Mouse (Mus musculus): ENCODE results near the gene Prodh2. TPM values are rescaled to one million over a fixed set of nuclear protein-coding genes. Genes with fewer than 3 reads are reported as not detected.
"Not testable (repeated sequence)": the region's sequence is repeated elsewhere in the genome, so short reads cannot be mapped to it uniquely, and the experiment has no call there.

The Prodh2 gene
- polyA plus RNA-seq, 1 experiment from 2014 or later = 1.00 TPM

GRCm38 (mm10) chr7:30490251-30490956, 3.0 kb upstream of the Prodh2 start:
- WGBS = 24% methylated on average over 16 of the region's 16 CpGs
- no peak for ATAC-seq (ENCODE audit: insufficient number of reproducible peaks, low FRiP score)

GRCm38 (mm10) chr7:30490957-30491307, 2.5 kb upstream of the Prodh2 start:
- no peak overlapping the region for H3K9ac ChIP-seq
- H3K4me1 ChIP-seq (replicated peaks) = no peaks in the 10 kb centered on the region
- H3K9me3 ChIP-seq (replicated peaks) = no peaks in the 10 kb centered on the region
- H3K36me3 ChIP-seq = no peaks in the 10 kb centered on the region
- no peak overlapping the region for H3K4me2 ChIP-seq
- WGBS = 15% methylated on average over 6 of the region's 6 CpGs
- no peak overlapping the region for H3K27ac ChIP-seq (ENCODE audit: poor library complexity, severe bottlenecking)
- ATAC-seq (ENCODE audit: insufficient number of reproducible peaks, low FRiP score) = no peak
- peaks cover 40% of the 10 kb centered on the region for H3K27me3 ChIP-seq (replicated peaks)
- no peak overlapping the region for H3K4me3 ChIP-seq

More at GRCm38 (mm10) chr7:30490251-30490956, 3.0 kb upstream of the Prodh2 start:
- H3K4me3 ChIP-seq = no peak overlapping the region
- no peak overlapping the region for H3K27ac ChIP-seq (ENCODE audit: poor library complexity, severe bottlenecking)
- H3K27me3 ChIP-seq (replicated peaks) = peaks cover 40% of the 10 kb centered on the region
- no peak overlapping the region for H3K9ac ChIP-seq
- no peaks in the 10 kb centered on the region for H3K36me3 ChIP-seq
- no peaks in the 10 kb centered on the region for H3K4me1 ChIP-seq (replicated peaks)
- no peak overlapping the region for H3K4me2 ChIP-seq
- H3K9me3 ChIP-seq (replicated peaks) = no peaks in the 10 kb centered on the region

GRCm38 (mm10) chr7:30492765-30493164, 657 bp upstream of the Prodh2 start:
- 20% methylated on average over 4 of the region's 4 CpGs for WGBS
- H3K36me3 ChIP-seq = no peaks in the 10 kb centered on the region
- no peaks in the 10 kb centered on the region for H3K4me1 ChIP-seq (replicated peaks)
- ATAC-seq (ENCODE audit: insufficient number of reproducible peaks, low FRiP score) = no peak
- peaks cover 44% of the 10 kb centered on the region for H3K27me3 ChIP-seq (replicated peaks)
- no peak overlapping the region for H3K27ac ChIP-seq (ENCODE audit: poor library complexity, severe bottlenecking)
- no peak overlapping the region for H3K4me3 ChIP-seq
- no peak overlapping the region for H3K9ac ChIP-seq
- H3K9me3 ChIP-seq (replicated peaks) = no peaks in the 10 kb centered on the region
- no peak overlapping the region for H3K4me2 ChIP-seq

- not testable (repeated sequence) for H3K4me1 ChIP-seq (replicated peaks); H3K27ac ChIP-seq (ENCODE audit: poor library complexity, severe bottlenecking); H3K4me2 ChIP-seq; H3K4me3 ChIP-seq; ATAC-seq (ENCODE audit: insufficient number of reproducible peaks, low FRiP score); H3K9me3 ChIP-seq (replicated peaks); H3K9ac ChIP-seq; H3K36me3 ChIP-seq
- H3K27me3 ChIP-seq (replicated peaks) = peaks cover 28% of the 10 kb centered on the region
- 46% methylated on average over 5 of the region's 5 CpGs for WGBS
Measured at GRCm38 (mm10) chr7:30495506-30496042, 2.2 kb downstream of the Prodh2 start.

- not testable (repeated sequence) for H3K36me3 ChIP-seq; H3K27me3 ChIP-seq (replicated peaks); H3K9ac ChIP-seq; H3K9me3 ChIP-seq (replicated peaks); ATAC-seq (ENCODE audit: insufficient number of reproducible peaks, low FRiP score); H3K27ac ChIP-seq (ENCODE audit: poor library complexity, severe bottlenecking); H3K4me1 ChIP-seq (replicated peaks); H3K4me2 ChIP-seq; H3K4me3 ChIP-seq
- 68% methylated on average over 5 of the region's 5 CpGs for WGBS
Measured at GRCm38 (mm10) chr7:30501159-30501558, 7.7 kb downstream of the Prodh2 start.

GRCm38 (mm10) chr7:30508061-30508460, 14.6 kb downstream of the Prodh2 start:
- no peaks in the 10 kb centered on the region for H3K4me1 ChIP-seq (replicated peaks)
- no peak overlapping the region for H3K4me2 ChIP-seq
- peaks cover 6% of the 10 kb centered on the region; the same call in 1 of the 2 replicates for H3K27me3 ChIP-seq (replicated peaks)
- no peaks in the 10 kb centered on the region for H3K36me3 ChIP-seq
- WGBS = 59% methylated on average over 4 of the region's 4 CpGs
- no peak overlapping the region for H3K4me3 ChIP-seq
- no peak overlapping the region for H3K9ac ChIP-seq
- no peak overlapping the region for H3K27ac ChIP-seq (ENCODE audit: poor library complexity, severe bottlenecking)
- no peaks in the 10 kb centered on the region for H3K9me3 ChIP-seq (replicated peaks)
- ATAC-seq (ENCODE audit: insufficient number of reproducible peaks, low FRiP score) = no peak

- Histone ChIP-seq H3K27ac (ENCODE audit: poor library complexity, severe bottlenecking) (no peak overlapping the region), H3K4me2 (peak overlapping the region; percentile 35; the same call in 1 of the 2 replicates), H3K36me3 (no peaks in the 10 kb centered on the region), H3K9me3 (replicated peaks) (no peaks in the 10 kb centered on the region), H3K9ac (no peak overlapping the region), H3K27me3 (replicated peaks) (peaks cover 36% of the 10 kb centered on the region), H3K4me1 (replicated peaks) (no peaks in the 10 kb centered on the region), H3K4me3 (no peak overlapping the region)
- no peak for ATAC-seq (ENCODE audit: insufficient number of reproducible peaks, low FRiP score)
- WGBS = 53% methylated on average over 24 of the region's 24 CpGs
Measured at GRCm38 (mm10) chr7:30515003-30515760, 21.8 kb downstream of the Prodh2 start.

GRCm38 (mm10) chr7:30518325-30518724, 24.9 kb downstream of the Prodh2 start:
- H3K27me3 ChIP-seq (replicated peaks) = peaks cover 40% of the 10 kb centered on the region
- peaks cover 5% of the 10 kb centered on the region for H3K36me3 ChIP-seq
- no peak overlapping the region for H3K4me3 ChIP-seq
- no peak overlapping the region for H3K27ac ChIP-seq (ENCODE audit: poor library complexity, severe bottlenecking)
- 31% methylated on average over 8 of the region's 8 CpGs for WGBS
- ATAC-seq (ENCODE audit: insufficient number of reproducible peaks, low FRiP score) = no peak
- H3K9ac ChIP-seq = no peak overlapping the region
- no peaks in the 10 kb centered on the region for H3K9me3 ChIP-seq (replicated peaks)
- no peak overlapping the region for H3K4me2 ChIP-seq
- H3K4me1 ChIP-seq (replicated peaks) = no peaks in the 10 kb centered on the region

GRCm38 (mm10) chr7:30520396-30520795, 27.0 kb downstream of the Prodh2 start:
- Histone ChIP-seq H3K36me3 (peaks cover 24% of the 10 kb centered on the region), H3K4me2 (no peak overlapping the region), H3K27me3 (replicated peaks) (peaks cover 41% of the 10 kb centered on the region), H3K4me1 (replicated peaks) (no peaks in the 10 kb centered on the region), H3K4me3 (no peak overlapping the region), H3K27ac (ENCODE audit: poor library complexity, severe bottlenecking) (no peak overlapping the region), H3K9ac (no peak overlapping the region), H3K9me3 (replicated peaks) (no peaks in the 10 kb centered on the region)
- 81% methylated on average over 4 of the region's 4 CpGs for WGBS
- no peak for ATAC-seq (ENCODE audit: insufficient number of reproducible peaks, low FRiP score)

GRCm38 (mm10) chr7:30520856-30521255, 27.4 kb downstream of the Prodh2 start:
- Histone ChIP-seq H3K27me3 (replicated peaks) (peaks cover 36% of the 10 kb centered on the region), H3K4me2 (no peak overlapping the region), H3K36me3 (peaks cover 28% of the 10 kb centered on the region), H3K27ac (ENCODE audit: poor library complexity, severe bottlenecking) (no peak overlapping the region), H3K4me1 (replicated peaks) (peaks cover 2% of the 10 kb centered on the region; the same call in 1 of the 2 replicates), H3K4me3 (no peak overlapping the region), H3K9me3 (replicated peaks) (no peaks in the 10 kb centered on the region), H3K9ac (no peak overlapping the region)
- WGBS = 77% methylated on average over 5 of the region's 5 CpGs
- no peak for ATAC-seq (ENCODE audit: insufficient number of reproducible peaks, low FRiP score)

- H3K27me3 ChIP-seq (replicated peaks) = peaks cover 30% of the 10 kb centered on the region
- ATAC-seq (ENCODE audit: insufficient number of reproducible peaks, low FRiP score) = no peak
- no peaks in the 10 kb centered on the region for H3K9me3 ChIP-seq (replicated peaks)
- H3K4me1 ChIP-seq (replicated peaks) = peaks cover 12% of the 10 kb centered on the region
- H3K27ac ChIP-seq (ENCODE audit: poor library complexity, severe bottlenecking) = no peak overlapping the region
- H3K36me3 ChIP-seq = peaks cover 43% of the 10 kb centered on the region
- 81% methylated on average over 10 of the region's 10 CpGs for WGBS
- H3K4me2 ChIP-seq = no peak overlapping the region
- H3K4me3 ChIP-seq = no peak overlapping the region
- no peak overlapping the region for H3K9ac ChIP-seq
Measured at GRCm38 (mm10) chr7:30522871-30523270, 29.4 kb downstream of the Prodh2 start.

All from heart, embryonic 12.5 days (tissue).